Mouse (Mus musculus) CD4-positive, CD25-positive, alpha-beta regulatory T cell, adult 4 months (primary cell): Measurements from ENCODE around the gene Prkra. TPM values are rescaled to one million over a fixed set of nuclear protein-coding genes. Genes with fewer than 3 reads are reported as not detected.

Source experiments
- ATAC-seq: one replicate; pipeline ENCODE4 v1.8.0; 2017
- polyA plus RNA-seq, 2 experiments: library from polyadenylated mRNA; unstranded; fragments of 100-300 nt; shearing (Covaris generic); gene quantifications; one replicate each; pipeline ENCODE4 v1.2.1; 2017

Prkra gene
- 10 to 100 TPM in 1 of 2 experiments, 1 to 10 TPM in 1; 9.3 to 11.3 TPM for polyA plus RNA-seq

DNA sequence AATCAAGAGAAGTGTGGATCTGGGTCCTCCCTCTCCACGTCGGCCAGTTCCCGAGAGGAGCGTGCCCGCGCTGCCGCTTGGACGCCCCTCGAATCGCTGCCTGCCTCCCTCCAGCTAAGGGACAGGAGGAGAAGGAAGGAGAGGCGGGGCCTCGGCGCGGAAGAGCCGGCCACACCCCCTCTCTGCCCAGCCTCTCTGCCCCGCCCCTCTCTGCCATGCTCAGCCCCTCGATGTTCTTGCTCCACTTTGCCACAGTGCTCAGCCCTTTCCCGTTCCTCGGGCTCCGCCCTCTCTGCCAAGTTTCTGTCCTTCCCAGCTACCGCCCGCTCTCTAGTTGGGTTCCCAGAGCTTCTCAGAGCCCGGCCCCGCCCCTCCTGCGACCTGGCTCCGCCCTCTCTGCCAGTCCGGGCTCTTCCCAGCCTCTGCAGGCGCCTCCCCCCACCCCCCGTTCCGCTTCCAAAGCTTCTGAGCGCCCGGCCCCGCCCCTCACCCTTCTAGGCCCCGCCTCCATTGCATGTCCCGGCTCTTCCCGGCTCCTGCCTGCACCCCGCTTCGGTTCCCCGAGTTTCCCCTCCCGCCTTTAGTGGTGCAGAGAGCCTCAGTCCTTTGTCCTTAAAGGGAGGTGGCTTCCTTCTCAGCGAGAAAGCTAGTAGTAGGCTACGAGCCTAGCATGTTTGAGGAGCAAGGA lies at the start of gene Prkra, which contains the start of gene Pjvk:
Gene Prkra (minus strand): TSS at position 133 of the 688 bp plus-strand sequence.
Gene Pjvk (plus strand): TSS at position 594 of the 688 bp plus-strand sequence.
- ATAC-seq: peak; percentile 95

DNA sequence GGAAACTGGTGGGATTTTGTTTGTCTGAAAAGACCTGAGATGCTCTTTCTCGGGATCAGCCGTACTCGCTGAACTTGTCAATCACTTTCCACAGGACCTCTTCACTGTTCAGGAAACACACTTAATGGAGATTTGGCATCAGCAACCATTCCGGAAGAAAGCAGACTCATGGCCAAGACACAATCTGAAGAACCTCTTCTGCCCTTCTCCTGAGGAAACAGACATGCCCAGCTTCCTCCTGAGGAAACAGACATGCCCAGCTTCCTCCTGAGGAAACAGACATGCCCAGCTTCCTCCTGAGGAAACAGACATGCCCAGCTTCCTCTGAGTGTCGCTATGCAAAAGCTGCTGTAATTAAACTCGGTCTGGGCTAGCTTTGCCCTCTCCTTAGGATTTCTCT lies 47.5 kb upstream of the Prkra start:
- ATAC-seq: no peak

DNA sequence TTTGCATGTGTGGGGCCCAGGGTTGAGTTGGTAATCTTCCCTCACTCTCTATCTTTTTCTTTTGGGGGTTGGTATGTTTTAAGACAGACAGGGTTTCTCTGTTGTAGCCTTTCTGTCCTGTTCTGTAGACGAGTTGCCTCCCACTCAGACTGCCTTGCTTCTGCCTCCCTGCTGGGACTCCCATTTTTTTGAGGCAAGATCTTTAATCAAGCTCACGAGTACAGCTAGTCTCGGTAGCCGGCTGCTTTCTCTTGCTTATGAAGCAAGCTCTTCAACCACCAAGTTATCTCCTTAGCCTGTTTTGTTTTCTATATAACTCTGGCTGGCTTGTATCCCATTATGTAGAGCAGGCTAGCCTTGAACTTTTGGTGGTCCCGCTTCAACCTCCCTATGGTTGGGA lies 46.0 kb upstream of the Prkra start:
- ATAC-seq: no peak

DNA sequence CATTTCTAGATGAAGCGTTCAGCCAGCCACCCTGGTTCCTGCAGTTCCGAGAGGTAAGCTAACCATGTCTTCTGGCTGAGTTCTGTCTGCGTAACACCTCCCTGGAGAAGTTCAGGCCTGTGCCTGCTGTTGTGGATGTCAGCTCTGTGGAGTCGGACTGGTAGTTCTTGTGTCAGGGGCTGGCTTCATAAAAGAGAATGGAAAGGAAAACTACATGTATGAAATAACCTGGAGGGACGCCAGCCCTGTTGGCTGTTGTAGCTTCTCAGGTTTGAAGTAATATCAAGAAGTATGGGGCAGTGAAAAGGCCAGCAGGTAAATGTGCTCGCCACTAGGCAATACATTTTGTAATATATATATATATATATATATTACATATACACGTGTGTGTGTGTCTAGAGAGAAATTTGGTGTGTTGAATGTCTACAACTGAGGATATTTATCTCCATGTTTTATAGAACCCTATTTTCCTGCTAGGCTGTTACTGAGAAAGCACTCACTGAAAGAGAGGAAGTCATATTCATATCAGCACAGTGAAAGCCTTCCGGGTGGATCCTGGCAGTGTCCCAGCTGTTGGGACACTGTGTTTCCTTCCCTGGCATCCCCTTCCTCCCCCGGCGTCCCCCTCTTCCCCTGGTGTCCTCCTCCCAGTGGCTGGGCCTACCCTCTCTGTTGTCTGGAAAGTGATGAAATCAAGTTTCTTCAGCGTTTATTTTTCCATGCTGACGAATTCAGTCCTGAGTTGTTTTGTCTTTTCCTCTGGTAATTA lies 42.8 kb upstream of the Prkra start:
- no peak for ATAC-seq

DNA sequence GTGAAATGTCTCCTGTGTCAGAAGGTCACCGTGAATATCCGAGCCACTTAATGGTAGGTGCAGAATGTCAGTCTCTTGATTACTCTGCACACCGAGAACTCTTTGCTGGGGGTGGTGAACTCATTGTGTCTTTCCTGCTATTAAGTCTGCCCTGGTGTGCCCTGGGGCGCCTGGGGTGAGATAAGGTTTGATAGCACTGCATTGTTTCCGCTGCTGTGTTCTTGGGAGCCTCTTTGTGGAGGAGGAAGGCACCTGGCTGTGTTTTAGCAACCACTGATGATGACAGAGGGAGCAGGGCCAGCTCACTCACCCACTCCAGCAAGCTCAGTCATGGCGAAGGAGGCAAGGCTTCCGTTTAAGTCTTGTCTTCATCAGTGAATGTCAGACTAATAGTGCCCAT lies 40.3 kb upstream of the Prkra start:
- no peak for ATAC-seq

DNA sequence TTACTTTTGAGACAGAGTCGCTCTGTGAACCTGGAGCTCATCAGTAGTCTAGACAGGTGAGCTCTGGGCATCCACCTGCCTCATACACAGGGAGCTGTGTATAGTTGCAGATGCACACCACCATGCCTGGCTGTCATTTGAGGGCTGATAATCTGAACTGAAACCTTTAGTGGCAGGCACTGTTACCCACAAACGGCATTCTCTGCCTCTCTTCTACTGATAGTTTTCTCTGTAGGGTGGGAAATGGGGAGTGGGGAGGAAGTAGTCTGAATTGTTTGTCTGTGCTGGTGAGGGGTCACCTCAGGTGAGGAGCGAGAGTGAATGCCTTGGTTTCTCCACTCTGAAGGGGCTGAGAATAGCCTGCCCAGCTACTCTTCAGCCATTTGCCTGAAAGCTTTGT lies 39.8 kb upstream of the Prkra start:
- no peak for ATAC-seq

DNA sequence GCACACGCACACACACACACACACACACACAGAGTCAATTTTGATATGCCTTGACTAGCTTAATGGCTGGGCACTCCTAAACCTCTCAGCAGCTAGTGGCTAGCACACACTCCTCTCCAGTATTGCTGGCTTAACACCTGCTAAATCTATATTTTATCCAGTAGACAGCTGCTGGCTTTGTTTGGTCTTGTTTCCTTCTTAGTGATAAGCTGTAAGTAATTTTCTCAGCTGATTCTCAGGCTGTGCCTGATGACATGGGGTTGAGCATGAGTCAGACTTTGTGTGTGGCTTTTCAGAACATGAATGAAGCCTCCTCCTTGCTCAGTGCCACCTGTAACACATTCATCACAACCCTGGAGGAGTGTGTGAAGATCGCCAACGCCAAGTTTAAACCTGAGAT lies 39.2 kb upstream of the Prkra start:
- ATAC-seq: no peak

DNA sequence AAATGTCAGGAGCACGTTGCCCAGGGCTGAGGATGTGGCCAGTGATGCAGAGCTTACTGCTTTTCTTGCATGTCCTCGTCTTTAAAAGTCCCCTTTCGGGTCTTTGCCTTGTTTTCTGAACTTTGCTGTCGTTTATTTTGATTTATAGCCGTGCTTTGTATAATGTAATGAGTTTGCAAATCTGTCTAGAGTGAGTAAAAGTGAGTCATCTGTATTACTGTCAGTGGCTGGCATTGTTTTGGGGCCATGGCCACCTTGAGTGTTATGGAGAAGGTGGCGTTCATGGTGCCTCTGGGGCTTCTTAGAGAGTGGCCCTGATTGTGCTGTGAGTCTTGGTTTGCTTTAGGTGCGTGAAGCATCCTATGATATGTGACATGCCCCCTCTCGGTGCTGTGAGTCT lies 34.5 kb upstream of the Prkra start:
- ATAC-seq: no peak

DNA sequence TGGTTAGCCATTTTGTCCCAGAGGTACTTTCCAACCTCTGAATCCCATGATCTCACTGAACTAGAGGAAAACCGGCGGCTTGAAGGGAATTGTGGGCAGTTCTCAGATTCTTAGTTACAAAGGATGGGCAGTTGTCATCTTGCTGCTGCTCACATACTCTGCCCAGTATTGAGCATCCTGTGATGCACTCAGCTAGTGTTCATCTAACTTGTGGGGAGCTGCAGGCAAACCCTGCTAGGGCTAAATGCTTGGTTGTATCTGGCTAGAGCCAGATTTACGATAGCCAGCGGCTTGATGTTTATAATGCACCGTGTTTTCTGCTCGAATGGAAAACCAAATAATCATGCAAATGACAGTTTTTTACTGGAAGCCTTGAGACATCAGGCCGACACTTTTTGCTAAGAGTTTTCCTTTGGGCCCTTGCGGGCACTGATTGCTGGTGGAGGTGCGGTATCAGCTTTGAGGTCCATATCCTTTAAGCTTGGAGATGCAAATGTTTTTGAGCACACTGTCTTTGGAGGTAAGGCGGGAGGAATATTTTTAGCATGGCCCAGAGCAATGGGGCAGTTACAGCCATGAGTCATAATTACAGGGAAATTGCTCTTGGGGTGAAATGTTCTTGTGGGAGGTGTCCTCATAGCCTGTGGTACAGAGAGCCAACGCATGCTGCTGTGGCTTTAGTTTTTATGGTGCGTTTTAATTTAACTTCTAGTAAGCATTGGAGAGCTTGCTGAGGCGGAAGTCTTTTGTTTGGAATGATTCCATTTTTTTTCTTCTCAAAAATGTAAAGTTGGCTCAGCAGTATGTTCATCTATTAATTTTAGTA lies 28.8 kb upstream of the Prkra start:
- ATAC-seq: no peak

DNA sequence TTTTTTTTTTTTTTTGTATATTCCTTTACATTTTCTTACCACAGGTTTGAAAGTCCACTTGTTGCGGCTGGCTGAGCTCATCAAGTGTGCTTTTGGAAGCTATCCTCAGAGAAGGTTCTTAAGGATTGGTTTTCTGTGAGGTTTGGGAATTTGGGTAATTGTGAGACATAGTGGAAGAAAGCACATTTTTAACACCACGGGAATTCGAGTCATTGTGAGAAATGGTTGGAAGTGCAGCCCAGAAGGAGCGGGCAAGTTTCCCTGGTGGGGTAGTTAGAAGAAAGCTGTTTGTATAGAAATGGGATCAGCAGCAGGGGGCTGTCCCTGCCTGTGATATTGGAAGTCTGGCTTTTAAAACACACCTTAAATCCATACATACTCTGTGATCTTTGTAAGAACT lies 28.1 kb upstream of the Prkra start:
- ATAC-seq: no peak

DNA sequence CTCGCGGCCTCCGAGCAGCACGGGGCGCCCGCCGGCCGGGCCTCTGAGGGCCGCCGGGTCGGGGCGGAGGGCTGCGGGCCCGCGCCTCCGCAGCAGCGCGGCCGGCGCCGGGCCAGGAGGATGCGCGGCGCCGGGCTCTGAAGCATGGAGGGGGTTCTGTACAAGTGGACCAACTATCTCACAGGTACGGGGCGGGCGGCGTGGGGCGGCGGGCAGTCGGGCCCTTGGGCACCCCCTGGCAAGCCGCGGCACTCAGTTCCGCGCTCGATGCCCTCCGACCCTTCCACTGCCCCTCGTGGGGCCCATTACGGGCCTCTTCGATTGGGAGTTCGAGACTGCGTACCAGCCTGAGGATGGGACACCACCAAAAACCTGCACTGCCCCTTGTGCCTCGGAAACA lies 27.6 kb upstream of the Prkra start:
- ATAC-seq: peak; percentile 7

DNA sequence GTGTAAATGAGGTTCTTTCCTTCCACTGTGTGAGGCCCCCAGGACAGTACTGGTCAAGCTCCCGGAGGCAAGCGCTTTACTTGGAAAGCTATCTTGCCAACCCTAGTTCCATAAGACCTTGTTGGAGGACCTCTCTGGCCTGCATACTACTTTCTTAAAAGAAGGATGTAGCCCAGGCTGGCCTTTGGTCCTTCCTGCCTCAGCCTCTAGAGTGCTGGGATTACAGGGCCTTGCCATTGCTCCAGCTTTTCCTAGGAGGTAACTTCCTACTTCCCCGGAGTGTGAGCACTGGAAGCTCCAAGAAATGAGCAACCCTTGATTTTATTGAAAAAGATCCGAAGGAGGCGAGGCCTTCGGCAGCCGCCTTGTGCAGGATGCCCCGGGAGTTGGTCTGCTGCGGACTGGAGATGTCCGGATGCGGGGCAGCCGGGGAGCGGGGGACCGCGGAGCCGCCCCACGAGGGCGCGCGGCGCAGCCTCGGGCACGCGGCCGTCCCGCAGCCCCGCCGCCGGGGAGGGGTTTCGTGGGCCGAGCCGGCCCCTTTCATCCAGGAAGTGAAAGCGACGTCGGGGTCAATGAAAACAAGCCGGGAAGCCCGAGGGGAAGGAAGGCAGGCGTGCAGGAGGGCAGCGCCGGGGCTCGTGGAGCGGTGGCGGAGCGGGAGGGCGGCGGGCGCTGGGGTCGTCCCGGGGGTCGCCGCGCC lies 27.1 kb upstream of the Prkra start, which contains the start of gene Plekha3:
Gene Plekha3 (plus strand): TSS at position 557 of the 703 bp plus-strand sequence.
- peak; percentile 62 for ATAC-seq

DNA sequence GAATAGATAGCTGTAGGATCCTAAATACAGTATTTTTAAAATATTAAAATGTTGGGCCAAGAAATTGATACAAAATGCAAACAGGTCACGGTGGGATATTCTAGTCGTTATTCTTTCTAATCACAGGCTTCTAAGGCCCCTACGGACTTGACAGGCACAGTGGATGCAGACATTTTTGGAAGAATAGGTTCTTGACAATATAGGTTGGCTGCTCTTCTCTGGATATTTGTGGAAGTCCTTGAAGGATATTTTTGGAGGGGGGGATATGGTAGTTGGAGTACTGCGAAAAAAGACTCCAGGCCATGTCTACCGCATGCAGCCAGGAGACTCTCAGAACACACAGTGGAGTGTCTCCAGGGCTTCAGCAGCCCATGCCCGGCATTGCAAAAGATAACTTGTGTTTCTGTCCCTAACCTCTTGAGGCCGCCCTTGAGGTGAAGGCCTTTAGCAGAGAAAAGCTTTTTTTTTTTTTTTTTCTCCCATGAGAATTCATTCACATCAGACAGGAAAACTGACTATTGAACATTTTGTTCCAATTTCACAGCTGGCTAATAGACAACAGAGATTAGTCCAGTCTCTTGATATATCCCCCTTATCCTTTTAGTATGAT lies 25.8 kb upstream of the Prkra start:
- ATAC-seq: peak; percentile 38

DNA sequence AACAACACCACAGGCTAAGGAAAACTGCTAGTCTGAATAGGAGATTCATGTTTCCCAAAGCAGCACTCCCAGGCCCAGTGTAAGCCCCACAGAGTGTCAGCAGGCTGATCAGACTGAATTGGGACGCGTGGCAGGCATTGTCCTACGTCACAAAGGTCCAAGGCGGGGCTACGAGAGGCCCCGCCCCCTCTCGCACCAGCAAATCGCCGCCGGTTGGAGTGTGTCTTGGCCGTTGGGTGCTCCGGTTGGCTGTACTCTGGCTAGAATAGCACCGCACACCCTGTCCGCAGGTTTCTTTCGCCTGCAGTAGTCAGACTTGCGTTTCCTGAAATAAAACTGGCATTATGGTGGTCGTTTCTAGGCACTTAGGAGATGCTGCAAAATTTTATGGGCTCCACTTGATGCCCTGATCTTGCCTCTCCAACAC lies 25.2 kb upstream of the Prkra start, which contains the start of gene Fkbp7:
Gene Fkbp7 (minus strand): TSS at position 151 of the 427 bp plus-strand sequence.
- peak; percentile 85 for ATAC-seq

DNA sequence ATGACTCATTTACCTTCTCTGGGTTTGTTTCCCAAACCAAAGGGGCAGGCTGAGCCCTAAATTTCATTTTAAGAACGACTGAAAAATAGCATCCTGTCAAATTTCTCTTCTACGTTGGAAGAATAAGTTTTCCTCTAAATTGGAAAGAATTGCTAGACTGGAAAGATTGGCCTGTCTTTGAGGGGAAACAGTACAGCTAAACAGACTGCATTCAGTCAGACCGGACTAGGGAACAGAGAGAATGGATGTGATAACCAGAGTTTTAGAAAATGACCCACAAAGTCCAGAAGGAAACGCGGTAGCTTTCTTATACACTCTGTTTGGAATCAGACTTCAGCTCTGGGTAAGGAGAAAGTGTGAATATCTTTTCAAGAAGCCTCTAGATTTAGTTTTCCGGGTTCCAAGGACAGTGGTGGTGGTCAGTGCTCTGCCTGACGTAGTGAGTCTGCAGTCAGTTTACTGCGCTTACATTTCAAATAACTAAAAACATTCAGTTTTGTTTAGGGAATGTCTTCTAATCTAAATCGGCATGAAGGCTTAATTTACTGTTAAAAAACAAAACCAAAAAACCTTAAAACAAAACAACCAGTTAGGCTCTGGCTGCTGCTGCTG lies 24.4 kb upstream of the Prkra start:
- ATAC-seq: no peak

DNA sequence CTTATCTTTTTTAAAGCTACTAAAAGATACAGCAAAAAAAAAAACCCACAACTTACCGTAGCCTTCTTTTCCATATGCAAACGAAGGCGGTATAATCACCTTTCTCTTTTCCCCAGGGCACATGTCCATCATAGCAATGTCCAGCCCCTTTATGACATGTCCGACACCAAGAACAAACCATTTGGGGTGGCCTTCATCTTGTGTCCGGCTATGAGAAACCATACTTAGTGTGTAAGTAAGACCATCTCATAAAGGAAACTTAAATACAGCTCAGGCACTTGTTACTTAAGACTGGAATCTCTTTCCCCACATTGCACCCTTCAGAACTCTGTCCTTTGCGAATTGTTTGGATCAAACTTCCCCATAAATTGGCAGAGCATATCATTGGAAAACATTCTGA lies 23.8 kb upstream of the Prkra start:
- ATAC-seq: no peak

DNA sequence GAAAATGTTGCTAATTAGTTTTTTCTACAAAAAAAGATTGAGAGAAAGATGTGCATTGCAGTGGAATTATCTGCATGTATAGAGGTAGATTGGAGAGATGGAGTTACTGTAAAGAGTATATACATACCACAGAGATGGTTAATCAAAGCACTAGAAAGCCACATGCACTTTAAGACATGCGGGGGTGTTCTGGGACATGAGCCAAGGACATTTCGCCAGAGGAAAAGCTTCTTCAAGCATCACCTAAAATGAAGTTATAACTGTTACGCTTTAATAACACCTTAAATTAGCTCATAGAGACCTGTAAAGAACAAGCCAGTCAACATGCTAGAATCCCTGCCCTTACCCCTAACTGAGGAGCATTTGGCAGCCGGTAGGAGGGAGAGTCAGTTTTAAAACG lies 19.4 kb upstream of the Prkra start:
- ATAC-seq: no peak

DNA sequence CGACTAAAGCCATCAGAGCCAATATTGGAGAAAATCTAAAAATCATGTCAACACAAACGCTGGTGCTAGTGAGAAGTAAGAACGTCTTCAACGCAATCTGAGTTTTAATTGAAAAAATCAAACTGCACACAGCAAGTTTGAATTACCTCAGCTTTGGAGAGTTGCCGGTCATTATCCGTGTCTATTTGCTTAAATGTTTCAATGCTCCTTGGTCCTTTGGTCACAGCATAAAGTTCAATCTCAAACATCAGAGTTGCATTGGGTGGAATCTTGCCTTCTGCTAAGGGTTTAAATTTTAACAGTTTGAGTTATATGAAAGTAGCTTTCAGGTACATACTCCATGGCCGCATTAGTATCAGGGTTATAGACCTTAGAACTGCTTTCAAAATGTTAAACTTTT lies 17.7 kb upstream of the Prkra start:
- no peak for ATAC-seq

DNA sequence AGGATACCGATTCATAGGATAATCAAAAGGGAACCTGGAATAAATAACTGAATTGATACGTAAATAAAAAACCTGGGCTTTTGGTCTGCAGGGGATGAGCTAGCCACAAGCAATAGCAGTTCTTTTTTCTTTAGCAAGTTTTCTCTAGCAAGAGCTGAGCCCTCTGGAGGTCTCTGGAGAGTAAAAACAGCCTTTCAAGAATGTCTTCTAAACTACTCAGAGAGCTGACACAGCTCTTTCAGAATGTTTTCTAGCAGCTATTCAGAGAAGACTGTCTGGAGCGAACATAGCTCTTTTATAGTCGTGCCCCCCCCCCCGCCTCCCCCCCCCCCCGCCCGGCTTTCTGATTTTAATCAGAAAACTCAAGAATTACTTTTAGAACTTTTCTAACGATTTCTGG lies 11.6 kb upstream of the Prkra start:
- ATAC-seq: no peak

DNA sequence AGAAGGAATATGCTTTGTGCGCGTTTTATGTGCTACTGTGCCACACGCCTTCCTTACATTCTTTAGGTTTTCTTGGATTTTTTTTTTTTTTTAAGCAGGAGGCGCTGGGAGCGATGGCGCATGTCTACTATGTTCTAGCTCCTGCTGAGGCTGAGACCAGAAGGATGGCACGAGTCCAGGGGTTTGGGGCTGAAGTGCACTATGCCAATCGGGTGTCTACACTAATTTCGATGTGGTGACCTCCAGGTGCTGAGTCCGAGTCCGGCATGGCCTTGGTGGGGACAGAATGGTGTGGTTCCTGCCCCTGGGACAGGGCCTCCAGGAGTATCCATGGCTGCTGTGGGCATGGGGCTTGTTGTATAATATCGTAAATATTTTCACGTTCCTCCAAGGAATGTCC lies 10.7 kb upstream of the Prkra start:
- no peak for ATAC-seq

DNA sequence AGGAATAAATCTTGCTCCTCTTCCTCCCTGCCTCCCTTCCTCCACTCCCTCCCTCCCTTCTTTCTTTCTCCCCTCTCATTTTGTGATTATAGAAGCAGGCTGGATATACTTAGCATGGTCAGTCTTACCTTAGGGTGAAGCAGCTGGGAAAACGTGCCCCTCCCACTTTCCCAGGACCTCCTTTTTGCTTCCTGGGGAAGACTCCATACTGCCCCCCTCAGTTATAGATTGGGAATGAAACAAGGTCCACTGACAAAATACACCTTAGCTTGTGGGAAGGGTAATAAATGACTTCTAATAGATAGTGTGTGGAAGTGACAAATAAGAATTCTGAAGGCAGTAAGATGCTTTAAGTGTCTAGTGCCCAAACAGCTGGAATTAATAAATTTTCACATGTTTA lies 8.2 kb upstream of the Prkra start:
- no peak for ATAC-seq

DNA sequence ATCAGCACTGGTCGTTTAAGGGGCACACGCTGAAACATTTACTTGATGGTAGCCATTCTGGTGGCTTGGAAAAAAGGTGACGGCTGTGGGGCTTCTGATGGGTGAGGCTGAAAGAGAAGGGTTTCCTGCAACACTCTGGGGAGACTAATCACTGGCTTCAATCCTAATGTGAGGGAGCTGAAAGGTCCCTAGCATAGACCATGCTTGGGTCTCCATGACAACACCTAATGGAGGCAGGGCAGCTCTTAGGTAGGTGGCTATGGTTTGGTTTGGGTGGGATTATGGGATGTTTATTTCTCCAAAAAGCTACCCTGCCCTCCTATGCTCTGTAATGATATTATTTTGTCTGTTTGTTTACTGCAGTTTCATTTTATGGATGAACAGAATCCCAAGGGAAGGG lies 7.6 kb upstream of the Prkra start:
- no peak for ATAC-seq
